Mouse (Mus musculus): ENCODE measurements around the gene Slc19a3. TPM values are rescaled to one million over a fixed set of nuclear protein-coding genes. Genes with fewer than 3 reads are reported as not detected.

Gene Slc19a3
- total RNA-seq, 1 experiment from 2014 or later = not detected

Other genes with a start within 250 kb of the Slc19a3 start
- gene Agfg1, start 199.0 kb downstream of the Slc19a3 start, total RNA-seq (2017) = 48.1 to 56.6 TPM (median 55.5 TPM) in 3 replicates
- gene A030005L19Rik, start 125.1 kb downstream of the Slc19a3 start, total RNA-seq (2017) = 0.58 TPM in 1 of 3 replicates, not detected in the others
- not detected in 3 replicates for gene A030014E15Rik, start 113.5 kb downstream of the Slc19a3 start, total RNA-seq (2017)
- gene Gm6217, start 107.0 kb downstream of the Slc19a3 start, total RNA-seq (2017) = not detected in 3 replicates
- gene A030003K21Rik, start 95.1 kb downstream of the Slc19a3 start, total RNA-seq (2017) = not detected in 3 replicates
- not detected in 3 replicates for gene Gm7544, start 82.4 kb downstream of the Slc19a3 start, total RNA-seq (2017)
- gene Gm47955, start 78.2 kb downstream of the Slc19a3 start, total RNA-seq (2017) = not detected in 3 replicates
- gene Gm47959, start 37.9 kb downstream of the Slc19a3 start, total RNA-seq (2017) = not detected in 3 replicates
- gene Krtap28-10, start 4.0 kb upstream of the Slc19a3 start, total RNA-seq (2017) = not detected in 3 replicates
- not detected in 3 replicates for gene Gm47969, start 6.5 kb upstream of the Slc19a3 start, total RNA-seq (2017)
- gene A030005K14Rik, start 20.9 kb upstream of the Slc19a3 start, total RNA-seq (2017) = not detected in 3 replicates
- gene Krtap28-13, start 22.5 kb upstream of the Slc19a3 start, total RNA-seq (2017) = not detected in 3 replicates
- gene Ccl20, start 78.3 kb upstream of the Slc19a3 start, total RNA-seq (2017) = not detected in 3 replicates
- not detected in 3 replicates for gene Daw1, start 121.3 kb upstream of the Slc19a3 start, total RNA-seq (2017)